Mouse (Mus musculus): ENCODE measurements around the gene Rnf11.
"Not testable (repeated sequence)": the region's sequence is repeated elsewhere in the genome, so short reads cannot be mapped to it uniquely, and the experiment has no call there.

The Rnf11 gene

DNA sequence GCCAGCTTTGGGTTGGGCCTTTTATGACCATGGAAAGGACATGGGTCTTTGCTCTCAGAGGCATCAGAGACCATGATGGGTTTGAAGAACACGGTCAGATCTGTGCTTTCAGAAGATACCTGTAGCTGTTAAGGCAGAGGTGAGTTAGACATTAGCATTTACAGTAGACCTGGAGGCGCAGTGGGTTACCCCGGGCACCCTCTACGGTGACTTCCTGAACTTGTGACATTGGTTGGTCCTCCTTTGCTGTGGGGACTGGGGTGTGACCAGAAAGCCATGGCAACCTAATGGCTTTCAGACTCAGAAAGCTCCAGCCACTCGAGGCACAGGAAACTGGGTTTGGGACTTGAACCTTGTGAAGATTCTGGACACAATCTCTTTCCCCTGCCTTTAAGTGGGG is 72.3 kb downstream of the Rnf11 start:
- DNase-seq (ENCODE audit: low read depth, low spot score): no peak

GRCm38 (mm10) chr4:109411377-109411967 is 73.1 kb downstream of the Rnf11 start:
- no peak for DNase-seq (ENCODE audit: low read depth, low spot score)

DNA sequence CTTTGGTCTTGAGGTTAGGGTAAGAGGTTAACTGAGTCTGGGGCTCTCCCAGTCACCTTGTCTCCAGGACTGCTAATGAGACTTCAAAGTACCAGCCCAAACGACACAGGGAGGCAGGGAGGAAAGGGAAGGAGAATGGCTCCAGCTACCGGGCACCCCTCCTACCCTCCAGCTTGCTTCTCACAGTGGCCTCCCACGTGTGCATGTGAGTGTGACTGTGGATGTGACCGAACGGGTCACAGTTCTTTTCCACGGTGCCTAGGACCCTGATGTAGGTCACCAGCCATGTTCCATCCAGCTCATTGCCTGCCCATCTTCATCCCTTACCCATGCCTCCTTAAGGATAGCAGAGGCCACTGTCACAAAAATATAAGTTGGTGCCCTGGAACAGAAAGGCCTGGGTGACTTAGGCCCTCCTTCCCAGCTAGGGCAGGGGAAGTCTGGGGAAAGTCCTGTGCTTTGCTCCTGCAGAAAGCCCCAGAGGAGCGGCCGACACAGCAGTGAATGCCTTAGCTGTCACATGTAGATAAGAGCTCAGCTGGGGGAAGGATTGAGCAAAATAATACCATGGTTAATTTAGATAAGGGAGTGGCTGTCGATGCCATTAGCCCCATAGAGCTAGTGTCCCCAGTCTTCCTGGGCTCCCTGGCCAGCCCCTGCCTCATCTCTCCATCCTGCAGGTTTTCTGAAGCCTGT is 73.7 kb downstream of the Rnf11 start:
- DNase-seq (ENCODE audit: low read depth, low spot score): no peak

DNA sequence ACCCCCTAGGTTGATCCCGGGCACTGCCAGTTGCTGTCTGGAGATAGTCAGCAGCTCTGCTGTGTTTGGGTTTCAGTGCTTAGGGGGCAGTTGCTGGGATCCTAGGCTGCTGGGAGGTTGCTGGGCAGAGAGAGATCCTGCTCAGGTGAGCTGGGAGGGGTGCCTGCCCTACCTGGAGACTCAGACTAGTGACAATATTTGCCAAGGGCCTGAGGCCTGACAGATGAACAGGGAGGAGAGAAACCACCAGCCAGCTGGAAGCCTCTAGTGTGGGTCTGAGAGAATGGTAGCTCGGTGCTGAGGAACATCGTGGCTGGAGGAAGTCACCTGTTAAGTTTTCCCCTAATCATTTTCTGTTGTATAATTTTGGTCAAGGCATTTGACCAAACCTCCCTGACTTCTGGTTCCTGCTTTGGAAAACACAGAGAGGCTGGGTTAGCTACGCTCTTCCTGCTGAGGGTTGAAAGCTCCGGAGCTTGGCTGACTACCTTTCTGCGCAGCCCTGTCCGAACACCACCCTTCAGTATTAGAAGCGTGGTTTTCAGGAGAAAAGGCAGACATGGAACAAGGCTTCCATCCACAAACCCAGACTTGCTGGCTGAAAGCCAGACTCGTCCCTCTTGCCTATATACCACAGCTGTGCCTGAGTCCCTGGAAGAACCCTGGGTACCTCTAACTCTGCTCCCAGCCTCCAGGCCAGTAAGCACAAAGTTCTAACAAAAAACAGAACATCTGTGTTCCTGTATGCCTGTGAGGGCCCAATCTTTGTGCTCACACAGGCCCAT is 76.6 kb downstream of the Rnf11 start:
- no peak for DNase-seq (ENCODE audit: low read depth, low spot score)

GRCm38 (mm10) chr4:109407176-109407520 is 77.4 kb downstream of the Rnf11 start:
- no peak for DNase-seq (ENCODE audit: low read depth, low spot score)

DNA sequence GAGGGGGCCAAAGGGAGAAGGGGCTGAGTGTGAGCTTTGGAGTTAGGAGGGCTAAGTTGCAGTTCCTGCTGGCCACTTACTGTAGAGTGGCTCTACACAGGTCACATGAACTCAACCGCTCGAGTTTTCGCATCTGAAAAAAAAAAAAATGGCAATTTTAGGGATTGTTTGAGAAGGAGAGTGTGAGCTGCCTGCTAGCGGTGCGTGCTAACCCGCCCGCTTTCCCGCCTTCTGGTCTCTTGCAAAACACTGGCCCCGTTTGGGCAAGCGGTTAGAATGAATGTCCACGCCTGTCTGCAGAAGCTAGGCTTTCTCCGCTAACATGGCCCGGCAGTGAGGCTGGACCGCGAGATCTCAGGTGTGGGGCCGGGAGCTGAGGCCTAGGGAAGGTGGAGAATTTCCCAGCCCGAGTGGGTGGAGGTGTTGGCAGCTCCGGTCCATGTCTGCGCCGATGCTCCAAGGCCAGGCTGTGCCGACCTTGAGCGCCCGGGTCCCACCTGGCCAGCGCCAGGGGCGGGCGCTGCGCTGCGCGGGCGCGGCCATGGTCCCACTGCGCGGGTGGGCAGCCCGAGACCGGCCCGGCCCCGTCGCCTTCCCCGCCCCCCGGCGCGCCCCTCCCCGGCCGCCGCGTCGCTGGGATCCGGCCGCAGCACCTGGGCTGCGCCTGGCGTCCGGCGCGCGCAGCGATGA is 77.9 kb downstream of the Rnf11 start, which contains the start of gene Ttc39a:
Gene Ttc39a, plus strand, starts transcription at position 138 of the 690 bp plus-strand sequence.
- peak; percentile 11 for DNase-seq (ENCODE audit: low read depth, low spot score)

DNA sequence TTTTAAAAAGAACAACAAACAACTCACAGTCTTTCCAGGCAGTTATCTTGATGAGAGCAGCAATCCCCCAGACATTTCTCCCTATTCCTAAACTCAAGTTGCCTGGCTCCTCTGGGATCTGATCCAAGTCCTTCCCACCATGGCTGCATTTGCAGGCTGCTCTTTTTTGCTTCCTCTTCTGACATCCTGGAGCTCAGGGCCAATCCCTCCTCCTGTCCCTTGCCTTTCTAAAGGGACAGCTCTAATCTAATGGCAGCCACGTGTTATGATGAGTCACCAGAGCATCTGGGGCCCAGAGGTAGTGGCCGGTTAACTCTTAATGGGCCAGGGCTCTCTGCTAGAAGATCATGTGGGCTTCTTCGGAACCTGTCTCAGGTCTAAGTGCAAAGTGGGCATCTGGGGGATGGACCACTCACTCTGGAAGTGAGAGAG is 78.5 kb downstream of the Rnf11 start:
- peak; percentile 21 for DNase-seq (ENCODE audit: low read depth, low spot score)

DNA sequence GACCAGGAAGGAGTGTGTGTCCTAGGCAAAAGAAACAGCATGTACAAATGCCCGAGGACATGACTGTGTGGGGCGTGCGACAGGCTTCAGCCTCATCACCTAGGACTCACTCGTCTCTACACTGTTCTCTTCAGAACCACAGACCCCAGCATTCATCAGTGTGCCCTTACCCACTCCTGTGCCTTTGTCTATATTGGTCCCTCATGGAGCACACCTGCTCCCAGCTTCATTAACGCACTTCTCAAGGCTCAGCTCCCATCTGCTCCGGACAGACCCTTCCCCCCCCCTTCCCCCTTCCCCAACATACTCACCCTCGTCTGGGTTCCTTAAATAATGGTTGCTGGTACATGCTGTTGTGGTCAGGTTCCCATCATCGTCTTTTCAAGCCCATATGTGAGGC is 79.1 kb downstream of the Rnf11 start:
- no peak for DNase-seq (ENCODE audit: low read depth, low spot score)

GRCm38 (mm10) chr4:109404908-109405307 is 79.6 kb downstream of the Rnf11 start:
- DNase-seq (ENCODE audit: low read depth, low spot score): not testable (repeated sequence)

DNA sequence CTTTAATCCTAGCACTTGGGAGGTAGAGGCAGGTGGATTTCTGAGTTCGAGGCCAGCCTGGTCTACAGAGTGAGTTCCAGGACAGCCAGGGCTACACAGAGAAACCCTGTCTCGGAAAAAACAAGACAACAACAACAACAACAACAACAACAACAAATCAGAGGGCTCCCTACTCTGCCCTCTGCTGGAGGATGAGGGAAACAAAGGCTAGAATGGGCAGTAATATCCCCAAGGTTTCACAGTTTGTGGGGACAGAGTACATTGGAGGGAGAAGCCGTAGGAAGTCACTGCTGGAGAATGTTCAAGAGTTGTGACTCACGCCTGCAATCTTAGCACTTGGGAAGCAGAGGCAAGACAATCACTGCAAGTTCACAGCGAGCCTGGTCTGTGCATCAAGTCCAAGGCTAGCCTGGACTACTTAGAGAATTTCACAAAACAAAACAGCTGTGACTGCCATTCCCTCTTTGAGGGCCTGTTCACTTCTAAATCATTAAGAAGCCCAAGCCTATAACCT is 83.3 kb downstream of the Rnf11 start:
- no peak for DNase-seq (ENCODE audit: low read depth, low spot score)

Data from retina, postnatal 7 days (tissue).